Mouse (Mus musculus): ENCODE measurements around the gene Pcmtd2.

DNA sequence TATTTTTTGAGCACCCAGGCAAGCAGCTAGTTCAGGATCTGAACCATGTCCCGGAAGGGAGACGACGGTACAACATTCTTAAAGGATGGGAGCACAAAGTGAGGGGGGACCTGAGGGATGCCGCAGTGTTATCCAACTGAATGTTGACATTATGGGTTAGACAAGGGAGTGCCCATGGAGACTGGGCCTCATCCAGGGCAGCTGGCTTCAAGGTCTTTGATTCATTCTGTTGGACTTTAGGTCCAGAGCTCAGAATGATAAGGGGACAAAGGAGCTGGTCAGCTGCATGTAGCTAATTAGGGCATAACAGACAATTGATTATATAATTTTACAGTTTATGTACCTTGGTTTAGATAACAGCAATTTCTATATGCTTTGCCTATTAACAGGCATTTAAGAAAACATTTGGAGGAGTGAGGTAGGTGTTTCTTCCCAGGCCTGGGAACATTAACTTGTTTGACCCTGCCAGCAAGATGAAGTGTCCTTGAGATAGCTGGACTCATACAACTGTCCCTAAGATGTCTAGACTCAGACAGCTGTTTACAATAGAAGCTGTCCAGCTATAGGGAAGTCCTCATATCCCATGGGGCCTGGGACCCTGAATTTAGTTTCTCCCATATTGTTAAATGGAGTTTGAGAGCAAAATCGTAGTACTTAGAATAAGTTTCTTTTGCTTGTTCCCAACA is 8.2 kb downstream of the Pcmtd2 start:
- no peak for TF ChIP-seq MAX (IDR thresholded peaks at IDR 0.05; ENCODE audit: low read length)
- TF ChIP-seq ZMIZ1 (IDR thresholded peaks at IDR 0.05; ENCODE audit: low read depth, low read length): no peak
